In genomic region chr3:75556695-75557291, GRCm38 (mm10) we compare ENCODE assay signal across 8 mouse cellular contexts. TPM values are rescaled to one million over a fixed set of nuclear protein-coding genes. Genes with fewer than 3 reads are reported as not detected.
A peak's percentile ranks its signal among the peaks of the same experiment; 100 is the strongest.
DNase-seq lines count a peak whose midpoint lies in the region; ATAC-seq and TF ChIP-seq lines count a peak whose summit lies in the region.

Gene Pdcd10, minus strand, starts transcription at chr3:75556856.

- no peaks in the 10 kb centered on the region for H3K27me3 ChIP-seq in embryonic facial prominence, embryonic 15.5 days
- no peaks in the 10 kb centered on the region for H3K27me3 ChIP-seq in limb, embryonic 14.5 days (ENCODE audit: control insufficient read depth, insufficient read depth, low read length)
- no peaks in the 10 kb centered on the region for H3K27me3 ChIP-seq in midbrain, postnatal 0 days (ENCODE audit: insufficient read depth, low read length)

- peak within 1 kb of the TSS; percentile 91 for H3K9ac ChIP-seq in embryonic facial prominence, embryonic 15.5 days
- peak within 1 kb of the TSS; percentile 94 for H3K9ac ChIP-seq in limb, embryonic 14.5 days (ENCODE audit: low read depth, low read length, severe bottlenecking)
- H3K9ac ChIP-seq in midbrain, postnatal 0 days (replicated peaks; ENCODE audit: low read length, poor library complexity, severe bottlenecking): peak within 1 kb of the TSS; percentile 91

- TF ChIP-seq CTCF in bone marrow, adult 2 months (IDR thresholded peaks at IDR 0.05; ENCODE audit: control insufficient read depth, insufficient read depth, low read length): peak; percentile 15; the same call in 1 of the 2 replicates
- TF ChIP-seq CTCF in midbrain, postnatal 0 days (IDR thresholded peaks at IDR 0.05): peak; percentile 54

- H3K4me3 ChIP-seq in bone marrow, adult 2 months (replicated peaks; ENCODE audit: control insufficient read depth, low read depth, low read length): peak within 1 kb of the TSS; percentile 87
- H3K4me3 ChIP-seq in embryonic facial prominence, embryonic 15.5 days (replicated peaks): peak within 1 kb of the TSS; percentile 90
- peak within 1 kb of the TSS; percentile 94 for H3K4me3 ChIP-seq in limb, embryonic 14.5 days (replicated peaks; ENCODE audit: low read length)
- peak within 1 kb of the TSS; percentile 84 for H3K4me3 ChIP-seq in midbrain, postnatal 0 days (ENCODE audit: low read depth, low read length)

- H3K36me3 ChIP-seq in embryonic facial prominence, embryonic 15.5 days: no peaks in the 10 kb centered on the region
- H3K36me3 ChIP-seq in limb, embryonic 14.5 days (ENCODE audit: control insufficient read depth, insufficient read depth, low read length): no peaks in the 10 kb centered on the region
- H3K36me3 ChIP-seq in midbrain, postnatal 0 days (ENCODE audit: insufficient read depth, low read length): no peaks in the 10 kb centered on the region

- H3K9me3 ChIP-seq in embryonic facial prominence, embryonic 15.5 days (replicated peaks): no peaks in the 10 kb centered on the region
- H3K9me3 ChIP-seq in limb, embryonic 14.5 days (ENCODE audit: control insufficient read depth, low read length): no peaks in the 10 kb centered on the region
- no peaks in the 10 kb centered on the region for H3K9me3 ChIP-seq in midbrain, postnatal 0 days (ENCODE audit: low read length)

- H3K27ac ChIP-seq in bone marrow, adult 2 months (ENCODE audit: control insufficient read depth, insufficient read depth, low read depth, low read length, poor library complexity): peak within 1 kb of the TSS; percentile 90
- H3K27ac ChIP-seq in embryonic facial prominence, embryonic 15.5 days (replicated peaks): peak within 1 kb of the TSS; percentile 89
- peak within 1 kb of the TSS; percentile 80 for H3K27ac ChIP-seq in limb, embryonic 14.5 days (replicated peaks; ENCODE audit: low read depth, low read length)
- peak within 1 kb of the TSS; percentile 79 for H3K27ac ChIP-seq in midbrain, postnatal 0 days (ENCODE audit: low read depth, low read length)

- TF ChIP-seq POLR2A in bone marrow, adult 2 months (IDR thresholded peaks at IDR 0.05; ENCODE audit: borderline replicate concordance, control insufficient read depth, low read depth, low read length): peak; percentile 68; the same call in 1 of the 2 replicates
- 0 out of 2 replicates have a peak, but pooled peaks have one; percentile 34 for TF ChIP-seq POLR2A in limb, embryonic 14.5 days (IDR thresholded peaks at IDR 0.05; ENCODE audit: borderline replicate concordance, extremely low read depth, insufficient read depth, insufficient read length)

- WGBS in bone marrow, adult 2 months: under 1% methylated on average over 35 of the region's 35 CpGs
- WGBS in embryonic facial prominence, embryonic 15.5 days: under 1% methylated on average over 35 of the region's 35 CpGs
- 0% methylated on average over 35 of the region's 35 CpGs for WGBS in limb, embryonic 14.5 days
- WGBS in midbrain, postnatal 0 days: under 1% methylated on average over 35 of the region's 35 CpGs

- peak; percentile 100 for DNase-seq in 416B (ENCODE audit: low read depth)
- DNase-seq in heart, adult 8-10 months (ENCODE audit: low spot score): peak; percentile 100
- DNase-seq in kidney, adult 9 months: peak; percentile 100
- DNase-seq in limb, embryonic 14.5 days (ENCODE audit: low spot score): peak; percentile 100
- peak; percentile 100 for DNase-seq in midbrain, postnatal 0 days (ENCODE audit: low spot score)
- peak; percentile 98 to 99 for DNase-seq in spleen, postnatal 14 days (ENCODE audit: low spot score in 2 of 2)

- ATAC-seq in embryonic facial prominence, embryonic 15.5 days (ENCODE audit: insufficient number of reproducible peaks, low FRiP score, low TSS enrichment, low read depth): peak; percentile 98
- peak; percentile 97 for ATAC-seq in limb, embryonic 14.5 days (ENCODE audit: low FRiP score, low read depth)
- peak; percentile 98 for ATAC-seq in midbrain, postnatal 0 days (ENCODE audit: low FRiP score)

- no peaks in the 10 kb centered on the region for H3K4me1 ChIP-seq in bone marrow, adult 2 months (ENCODE audit: control insufficient read depth, insufficient read depth, low read length)
- H3K4me1 ChIP-seq in embryonic facial prominence, embryonic 15.5 days: peaks cover 10% of the 10 kb centered on the region
- H3K4me1 ChIP-seq in limb, embryonic 14.5 days (ENCODE audit: control insufficient read depth, insufficient read depth, low read length): peaks cover 5% of the 10 kb centered on the region
- peaks cover 5% of the 10 kb centered on the region; the same call in 1 of the 2 replicates for H3K4me1 ChIP-seq in midbrain, postnatal 0 days (ENCODE audit: insufficient read depth, low read length)

- peak within 1 kb of the TSS; percentile 73 for H3K4me2 ChIP-seq in embryonic facial prominence, embryonic 15.5 days (replicated peaks)
- H3K4me2 ChIP-seq in limb, embryonic 14.5 days (replicated peaks; ENCODE audit: low read depth, low read length, severe bottlenecking): peak within 1 kb of the TSS; percentile 82
- peak within 1 kb of the TSS; percentile 70 for H3K4me2 ChIP-seq in midbrain, postnatal 0 days (ENCODE audit: low read depth, low read length, poor library complexity, severe bottlenecking)

RNA-seq across cellular contexts. Expression of gene Pdcd10, which starts in this region (rescaled TPM):
- 34.4 and 45.9 TPM in 2 replicates for polyA plus RNA-seq in bone marrow, adult 2 months (2011; ENCODE audit: insufficient read depth, insufficient read length, low replicate concordance, missing spikeins)
- polyA plus RNA-seq in embryonic facial prominence, embryonic 15.5 days (2015; fragmentation: Nextera tagmentation; extraction: Ambion mirVana): 75.1 and 78.1 TPM in 2 replicates
- 10 to 100 TPM; 21.7 to 29.8 (median 23.1) TPM for total RNA-seq in heart, adult 8-10 months (2022)
- 32.6 and 48.3 TPM in 2 replicates for polyA plus RNA-seq in limb, embryonic 14.5 days (2012; rRNA removed)
- polyA plus RNA-seq in limb, embryonic 14.5 days (2014; fragmentation: Nextera tagmentation; extraction: Ambion mirVana): 98.4 and 101 TPM in 2 replicates
- total RNA-seq in midbrain, postnatal 0 days (2014; rRNA removed): 33.8 and 54.2 TPM in 2 replicates
- 93.8 and 95.6 TPM in 2 replicates for polyA plus RNA-seq in midbrain, postnatal 0 days (2015; fragmentation: Nextera tagmentation; extraction: Ambion mirVana)

Comparison
In these comparisons a context has a peak if more than half of its experiments do, and no peak if none do; other contexts are left out.
1. Peak in every context shown above with its lines: DNase-seq, ATAC-seq, H3K4me3 ChIP-seq and H3K27ac ChIP-seq.